Mouse (Mus musculus): Measurements from ENCODE around the gene Ccdc6.

- TF ChIP-seq CTCF (IDR thresholded peaks at IDR 0.05; ENCODE audit: extremely low read depth, insufficient read depth, low read length) (peak; percentile 41), POLR2A (IDR thresholded peaks at IDR 0.05; ENCODE audit: extremely low read depth, insufficient read depth, low read length) (no peak)
Observed at GRCm38 (mm10) chr10:70195786-70196185, 98.9 kb downstream of the Ccdc6 start.

Measured in cortical plate, adult 2 months (tissue).